Mouse (Mus musculus) kidney, adult 2 months (tissue): ENCODE measurements around the gene Akr1b3.

ENCODE experiments used
- CTCF ChIP-seq: fragments of 200-500 bp; conservative IDR thresholded peaks from 2 replicates; pipeline ENCODE4 v1.5.1; 2011; ENCODE audit warnings: low read depth, mild to moderate bottlenecking, control low read depth, low read length, moderate library complexity, mixed read lengths; ENCODE audit not compliant: insufficient read depth, insufficient read length
- POLR2A ChIP-seq: fragments of 200-500 bp; IDR thresholded peaks from one replicate; pipeline ENCODE4 v1.6.1; 2011; ENCODE audit warnings: low read depth, low read length, control low read depth

- no peak for TF ChIP-seq CTCF
- no peak for TF ChIP-seq POLR2A
These were observed 25.2 kb upstream of the Akr1b3 start for GRCm38 (mm10) chr6:34342476-34342875.
